Mouse (Mus musculus): ENCODE results near the gene Ptgr1.

DNA sequence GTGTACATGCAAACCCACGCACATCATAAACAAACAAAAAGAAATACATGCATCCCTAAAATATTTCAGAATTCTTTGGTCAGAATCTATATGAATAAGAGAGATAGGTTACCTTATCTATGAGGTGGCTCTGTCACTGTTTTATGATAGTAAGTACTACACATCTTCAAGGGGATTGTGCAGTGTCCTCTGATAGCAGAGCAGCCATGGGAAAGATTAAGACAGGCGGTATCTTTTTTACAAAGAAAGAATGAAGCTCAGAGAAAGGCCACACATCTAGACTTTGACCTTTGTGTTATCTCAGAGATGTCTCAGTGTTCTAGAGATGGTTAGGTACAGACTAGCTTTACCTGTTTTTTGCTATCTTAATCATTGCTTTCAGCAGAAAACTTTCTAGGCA, 30.0 kb upstream of the Ptgr1 start:
- TF ChIP-seq CTCF (conservative IDR thresholded peaks at IDR 0.05; ENCODE audit: insufficient read depth, insufficient read length, low read depth, low read length), result no peak
- TF ChIP-seq POLR2A (IDR thresholded peaks at IDR 0.05; ENCODE audit: low read depth, low read length), result no peak

All from kidney, adult 2 months (tissue).